Mouse (Mus musculus) thymus, adult 2 months (tissue): ENCODE measurements around the gene Olfr1221. TPM values are rescaled to one million over a fixed set of nuclear protein-coding genes. Genes with fewer than 3 reads are reported as not detected.
"Not testable (repeated sequence)": the region's sequence is repeated elsewhere in the genome, so short reads cannot be mapped to it uniquely, and the experiment has no call there.

Source experiments
- DNase-seq: peaks from one replicate; pipeline ENCODE4 v3.0.0; 2021
- H3K27ac ChIP-seq: fragments of 200-500 bp; 2 replicates; pipeline ENCODE4 v1.5.1; 2012; ENCODE audit warnings: low read length, control low read depth; ENCODE audit not compliant: control insufficient read depth, insufficient read depth
- H3K27me3 ChIP-seq: fragments of 200-500 bp; 2 replicates; pipeline ENCODE4 v1.6.1; 2012; ENCODE audit warnings: mild to moderate bottlenecking, low read length, moderate library complexity, mixed read lengths; ENCODE audit not compliant: control insufficient read depth, insufficient read depth
- H3K36me3 ChIP-seq: fragments of 200-500 bp; 2 replicates; pipeline ENCODE4 v1.6.1; 2012; ENCODE audit warnings: mild to moderate bottlenecking, low read length, moderate library complexity; ENCODE audit not compliant: control insufficient read depth, insufficient read depth
- H3K4me1 ChIP-seq: fragments of 200-500 bp; replicated peaks from 2 replicates; pipeline ENCODE4 v1.6.1; 2012; ENCODE audit warnings: low read length; ENCODE audit not compliant: control insufficient read depth, insufficient read depth
- H3K4me3 ChIP-seq: fragments of 200-500 bp; 2 replicates; pipeline ENCODE4 v1.5.1; 2012; ENCODE audit warnings: mild to moderate bottlenecking, low read length, control low read depth, moderate library complexity; ENCODE audit not compliant: control insufficient read depth, insufficient read depth
- CTCF ChIP-seq: fragments of 200-500 bp; IDR thresholded peaks from 2 replicates; pipeline ENCODE4 v1.5.1; 2012; ENCODE audit warnings: mild to moderate bottlenecking, control low read depth, low read length, moderate library complexity, borderline replicate concordance; ENCODE audit not compliant: control insufficient read depth, poor library complexity, insufficient read depth; ENCODE audit errors: extremely low read depth
- POLR2A ChIP-seq: fragments of 200-500 bp; IDR thresholded peaks from 2 replicates; pipeline ENCODE4 v1.6.1; 2012; ENCODE audit warnings: mild to moderate bottlenecking, low read length, control low read depth, moderate library complexity; ENCODE audit not compliant: control insufficient read depth, poor library complexity, insufficient read depth; ENCODE audit errors: extremely low read depth
- WGBS: fragments of 180-500 bp; shearing (Covaris S2); methylation state at CpG from one replicate; pipeline ENCODE4 v1.1.7; 2018; 5-methylcytosine and 5-hydroxymethylcytosine counted together
- polyA plus RNA-seq: library from polyadenylated mRNA; depleted of rRNA; stranded (reverse); fragments of >200 nt; gene quantifications from 2 replicates; pipeline ENCODE4 v1.2.3, GENCODE M21; 2012; rRNA removed

Olfr1221 gene
- not detected in 2 replicates for polyA plus RNA-seq

DNA sequence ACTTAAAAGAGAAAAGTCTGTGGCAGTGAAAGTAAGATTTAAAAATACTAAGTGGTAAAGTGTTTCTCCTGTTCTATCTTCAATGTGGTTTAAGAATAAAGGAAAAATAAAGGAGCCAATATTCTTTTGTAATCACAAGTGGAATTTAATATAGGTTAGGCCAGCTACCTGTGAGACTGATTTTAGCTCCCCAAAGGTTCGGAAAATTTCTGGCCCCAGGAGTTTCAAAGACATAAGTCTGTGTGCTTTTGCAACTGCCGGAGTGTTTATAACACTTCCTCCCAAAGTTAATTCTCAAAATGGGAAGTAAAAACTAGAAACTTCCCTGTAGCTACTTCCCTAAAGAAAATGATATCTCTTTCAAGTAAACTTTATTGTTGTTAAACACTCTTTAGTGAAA, at the start of gene Olfr1221:
Gene Olfr1221 (minus strand): TSS at position 101 of the 400 bp plus-strand sequence.
- 17% methylated on average over 2 of the region's 2 CpGs for WGBS
- Histone ChIP-seq H3K4me3 (no peak within 1 kb of the TSS), H3K36me3 (no peaks in the 10 kb centered on the region), H3K4me1 (no peaks in the 10 kb centered on the region), H3K27ac (no peak within 1 kb of the TSS), H3K27me3 (no peaks in the 10 kb centered on the region)
- DNase-seq, result no peak
- TF ChIP-seq POLR2A, result no peak
- TF ChIP-seq CTCF, result no peak

DNA sequence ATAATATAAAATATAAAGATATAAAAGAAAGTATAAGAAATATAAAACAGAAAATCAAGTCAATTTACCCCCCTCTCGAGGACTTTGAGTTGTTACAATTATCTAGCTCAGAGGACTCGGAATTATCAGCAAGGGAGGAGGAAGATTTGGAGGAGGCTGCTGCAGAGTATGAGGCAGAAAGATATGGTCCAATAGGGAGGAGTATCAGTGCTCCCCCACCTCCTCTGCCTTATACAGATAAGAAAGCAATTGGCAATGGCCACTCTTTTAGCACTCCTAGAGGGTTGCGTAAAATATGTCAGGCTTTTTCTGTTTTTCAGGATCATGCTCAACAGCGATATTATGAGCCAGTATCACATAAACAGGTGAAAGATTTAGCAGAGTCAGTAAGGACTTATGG, 47.6 kb upstream of the Olfr1221 start:
- DNase-seq, H3K27ac ChIP-seq, H3K27me3 ChIP-seq, H3K4me1 ChIP-seq, H3K4me3 ChIP-seq, H3K36me3 ChIP-seq: not testable (repeated sequence)
- 91% methylated on average over 4 of the region's 4 CpGs for WGBS

DNA sequence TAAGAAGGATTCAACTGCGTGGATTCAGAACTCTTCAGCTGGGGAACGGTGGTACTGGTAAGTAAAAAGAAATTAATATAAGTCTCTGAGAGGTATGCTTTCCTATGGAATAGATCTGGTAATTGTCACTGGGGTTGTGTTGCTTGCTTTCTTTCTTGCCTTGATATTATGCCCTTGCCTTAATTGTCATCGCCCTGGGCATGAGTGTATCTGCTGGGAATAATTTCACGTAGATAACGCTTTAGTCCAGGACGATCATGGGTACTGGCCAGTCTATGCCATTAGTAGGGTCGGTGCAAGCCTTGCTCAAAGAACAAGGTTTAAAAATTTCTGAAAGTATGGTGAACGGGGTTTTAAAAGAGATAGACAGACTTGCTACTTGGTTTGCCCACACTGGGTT, 46.9 kb upstream of the Olfr1221 start, which contains the start of gene Olfr1224-ps1:
Gene Olfr1224-ps1 (minus strand): TSS at position 101 of the 400 bp plus-strand sequence.
- H3K27me3 ChIP-seq, H3K27ac ChIP-seq, DNase-seq, H3K4me3 ChIP-seq, H3K36me3 ChIP-seq, H3K4me1 ChIP-seq: not testable (repeated sequence)
- WGBS, result 96% methylated on average over 8 of the region's 8 CpGs

DNA sequence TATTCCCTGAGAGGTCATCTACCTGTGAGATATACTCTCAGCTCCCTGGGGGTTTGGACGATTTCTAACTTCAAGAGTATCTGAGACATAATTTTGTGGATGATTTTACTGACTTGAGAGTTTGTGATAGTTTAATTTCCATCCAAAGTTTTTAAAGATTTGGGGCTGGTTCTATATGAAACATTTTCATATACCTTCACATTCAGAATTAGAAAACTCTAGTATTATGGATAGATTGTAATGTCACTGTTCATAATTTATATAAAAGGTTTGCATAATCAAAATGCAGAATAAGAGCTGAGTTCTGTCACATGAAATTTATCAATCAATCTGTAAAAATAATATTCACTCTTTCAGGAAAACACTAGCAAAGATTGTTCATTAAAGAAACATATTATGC, 34.4 kb upstream of the Olfr1221 start, which contains the start of gene Olfr1223:
Gene Olfr1223 (minus strand): TSS at position 101 of the 400 bp plus-strand sequence.
- H3K4me1 ChIP-seq, result no peaks in the 10 kb centered on the region
- no peak within 1 kb of the TSS for H3K4me3 ChIP-seq
- H3K27ac ChIP-seq, result no peak within 1 kb of the TSS
- WGBS, result 71% methylated on average over 1 of the region's 1 CpGs
- no peaks in the 10 kb centered on the region for H3K27me3 ChIP-seq
- DNase-seq, result no peak
- TF ChIP-seq POLR2A, result no peak
- TF ChIP-seq CTCF, result no peak
- H3K36me3 ChIP-seq, result no peaks in the 10 kb centered on the region

DNA sequence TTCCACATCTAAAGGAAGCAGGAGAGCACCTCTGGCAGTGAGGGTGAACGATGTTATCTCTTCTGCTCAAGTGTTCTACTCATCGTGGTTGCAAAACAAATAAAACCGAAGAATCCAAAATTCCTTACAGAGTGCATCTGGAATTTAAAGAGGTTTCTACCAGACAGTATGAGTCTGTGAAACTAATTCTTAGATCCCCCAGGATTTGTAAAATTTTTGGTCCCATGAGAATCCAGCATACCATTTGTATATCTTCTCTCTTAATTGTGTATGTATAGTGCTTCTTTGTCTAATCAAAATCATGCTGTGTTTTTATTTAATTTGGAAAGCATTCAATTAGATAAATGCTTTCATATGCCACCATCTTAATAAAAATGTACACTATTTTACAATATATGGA, 15.9 kb upstream of the Olfr1221 start, which contains the start of gene Olfr1222:
Gene Olfr1222 (minus strand): TSS at position 101 of the 400 bp plus-strand sequence.
- Histone ChIP-seq H3K27me3 (no peaks in the 10 kb centered on the region), H3K4me1 (no peaks in the 10 kb centered on the region), H3K36me3 (no peaks in the 10 kb centered on the region), H3K4me3 (no peak within 1 kb of the TSS), H3K27ac (no peak within 1 kb of the TSS)
- 89% methylated on average over 3 of the region's 3 CpGs for whole genome bisulfite sequencing
- DNase-seq, result no peak
- no peak for TF ChIP-seq POLR2A
- no peak for TF ChIP-seq CTCF

DNA sequence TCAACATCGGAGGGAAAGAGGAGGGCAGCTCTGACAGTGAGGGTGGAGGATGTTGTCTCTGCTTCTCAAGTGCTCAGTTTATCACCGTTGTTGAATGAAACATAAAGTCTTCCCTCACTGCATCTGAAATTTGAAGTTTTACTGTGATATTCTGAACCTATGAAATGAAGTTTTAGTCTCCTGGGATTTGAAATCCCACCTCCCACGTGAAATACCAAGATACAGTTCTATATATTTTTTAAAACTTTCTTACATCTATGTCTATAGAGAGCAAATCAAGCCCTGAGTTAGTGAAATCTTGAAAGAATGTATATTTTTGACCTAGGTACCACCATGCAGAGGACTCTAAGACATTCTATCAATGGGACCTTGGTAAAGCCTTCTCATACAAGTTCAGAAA, 10.3 kb downstream of the Olfr1221 start, which contains the start of gene Olfr1220:
Gene Olfr1220 (minus strand): TSS at position 101 of the 400 bp plus-strand sequence.
- H3K27me3 ChIP-seq, result no peaks in the 10 kb centered on the region
- TF ChIP-seq POLR2A (no peak), CTCF (no peak)
- no peaks in the 10 kb centered on the region for H3K4me1 ChIP-seq
- no peak within 1 kb of the TSS for H3K4me3 ChIP-seq
- no peak for DNase-seq
- no peaks in the 10 kb centered on the region for H3K36me3 ChIP-seq
- no peak within 1 kb of the TSS for H3K27ac ChIP-seq
- 77% methylated on average over 3 of the region's 3 CpGs for WGBS

DNA sequence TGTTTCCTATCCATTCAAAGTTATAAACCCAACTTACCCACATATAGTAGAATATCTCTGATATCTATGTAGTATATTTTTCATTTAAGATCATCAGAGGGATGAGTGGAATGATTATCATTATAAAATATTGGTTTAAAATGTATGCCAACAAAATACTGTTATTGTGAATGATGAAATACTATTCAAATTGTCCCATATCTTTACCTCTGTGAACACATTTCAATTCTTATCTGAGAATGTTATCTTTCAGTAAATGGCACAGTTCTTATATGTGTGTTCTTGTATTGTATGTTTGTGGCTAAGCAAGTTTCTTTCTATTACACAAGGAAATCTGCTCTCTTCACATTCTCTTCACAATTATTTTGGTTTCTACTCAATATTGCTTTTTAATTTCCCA, 11.4 kb downstream of the Olfr1221 start:
- Histone ChIP-seq H3K4me3 (no peak overlapping the region), H3K27ac (no peak overlapping the region), H3K27me3 (no peaks in the 10 kb centered on the region), H3K4me1 (no peaks in the 10 kb centered on the region), H3K36me3 (no peaks in the 10 kb centered on the region)
- no peak for DNase-seq
- TF ChIP-seq POLR2A (no peak), CTCF (no peak)
